Mouse (Mus musculus) CH12.LX (cell line): ENCODE measurements around the gene Vav1. TPM values are rescaled to one million over a fixed set of nuclear protein-coding genes. Genes with fewer than 3 reads are reported as not detected.

Experiments used
- DNase-seq: peaks from one replicate; pipeline ENCODE4 v3.0.0-alpha.2; 2013; ENCODE audit errors: extremely low read depth
- H3K27ac ChIP-seq: 2 replicates; pipeline ENCODE4 v1.5.1; 2012; ENCODE audit warnings: low read depth, mild to moderate bottlenecking, control low read depth, moderate library complexity; ENCODE audit not compliant: insufficient read depth
- H3K27me3 ChIP-seq: replicated peaks from 2 replicates; pipeline ENCODE3; 2012; ENCODE audit warnings: inconsistent platforms
- H3K36me3 ChIP-seq, 2 experiments: replicated peaks in 1 of 2; 2 replicates each; pipeline versions ENCODE3 to v1.6.1; 2012; ENCODE audit warnings: inconsistent platforms in 1 of 2, low read length in 1 of 2, mild to moderate bottlenecking in 1 of 2, mixed read lengths in 1 of 2, moderate library complexity in 1 of 2; ENCODE audit not compliant: control insufficient read depth in 1 of 2, insufficient read depth in 1 of 2
- H3K4me1 ChIP-seq, 2 experiments: 2 replicates each; pipeline ENCODE4 v1.6.1; 2012; ENCODE audit warnings: inconsistent platforms in 1 of 2, moderate library complexity in 1 of 2; ENCODE audit not compliant: insufficient read depth in 2 of 2, control insufficient read depth in 1 of 2
- H3K4me2 ChIP-seq: 2 replicates; pipeline ENCODE4 v1.6.1; 2012; ENCODE audit warnings: low read depth, mild to moderate bottlenecking, control low read depth; ENCODE audit not compliant: poor library complexity, insufficient read depth, severe bottlenecking
- H3K4me3 ChIP-seq, 3 experiments: fragments of 150-350 bp in 1 of 3; sonication (generic) in 1 of 3; replicated peaks in 1 of 3; 2 replicates each; pipeline versions ENCODE3 to v1.5.1; 2011 to 2012; ENCODE audit warnings: low read depth in 2 of 3, low read length in 2 of 3, mild to moderate bottlenecking in 2 of 3, moderate library complexity in 2 of 3, control low read depth in 1 of 3, improper control_type of control experiment in 1 of 3, inconsistent platforms in 1 of 3, mixed read lengths in 1 of 3; ENCODE audit not compliant: poor library complexity in 1 of 3
- H3K79me2 ChIP-seq: replicated peaks from 2 replicates; pipeline ENCODE4 v1.6.1; 2012; ENCODE audit warnings: mild to moderate bottlenecking, moderate library complexity; ENCODE audit not compliant: control insufficient read depth, poor library complexity, insufficient read depth, severe bottlenecking; ENCODE audit errors: extremely low read depth
- H3K9ac ChIP-seq: 2 replicates; pipeline ENCODE4 v1.6.1; 2012; ENCODE audit warnings: low read depth, mild to moderate bottlenecking, control low read depth, moderate library complexity; ENCODE audit not compliant: insufficient read depth
- H3K9me3 ChIP-seq: replicated peaks from 2 replicates; pipeline ENCODE3; 2012; ENCODE audit warnings: low read length, inconsistent platforms, mixed read lengths
- E2F4 ChIP-seq: IDR thresholded peaks from 2 replicates; pipeline ENCODE4 v1.6.1; 2011; ENCODE audit warnings: low read depth, low read length, improper control_type of control experiment; ENCODE audit not compliant: insufficient replicate concordance
- ELF1 ChIP-seq: IDR thresholded peaks from 2 replicates; pipeline ENCODE4 v1.6.1; 2014; ENCODE audit warnings: low read depth, mild to moderate bottlenecking, inconsistent platforms, low read length, improper control_type of control experiment
- ETS1 ChIP-seq: conservative IDR thresholded peaks from 2 replicates; pipeline ENCODE4 v1.6.1; 2012; ENCODE audit warnings: low read depth, mild to moderate bottlenecking, inconsistent platforms, low read length, improper control_type of control experiment, moderate library complexity
- IRF4 ChIP-seq: IDR thresholded peaks from 2 replicates; pipeline ENCODE4 v1.6.1; 2014; ENCODE audit warnings: low read depth, mild to moderate bottlenecking, inconsistent platforms, low read length, improper control_type of control experiment
- MAFK ChIP-seq: IDR thresholded peaks from 2 replicates; pipeline ENCODE4 v1.6.1; 2011; ENCODE audit warnings: low read length, improper control_type of control experiment; ENCODE audit not compliant: insufficient replicate concordance
- MAZ ChIP-seq: IDR thresholded peaks from 2 replicates; pipeline ENCODE4 v1.6.1; 2012; ENCODE audit warnings: low read depth, mild to moderate bottlenecking, inconsistent platforms, low read length, improper control_type of control experiment, moderate library complexity
- NELFE ChIP-seq: IDR thresholded peaks from 2 replicates; pipeline ENCODE4 v1.6.1; 2011; ENCODE audit warnings: low read depth, low read length, improper control_type of control experiment
- PAX5 ChIP-seq: IDR thresholded peaks from 2 replicates; pipeline ENCODE4 v1.6.1; 2012; ENCODE audit warnings: low read length, inconsistent platforms, mixed read lengths
- POLR2AphosphoS2 ChIP-seq: IDR thresholded peaks from 2 replicates; pipeline ENCODE4 v1.6.1; 2011; ENCODE audit warnings: low read depth, low read length, improper control_type of control experiment
- RAD21 ChIP-seq: IDR thresholded peaks from 2 replicates; pipeline ENCODE4 v1.6.1; 2011; ENCODE audit warnings: low read depth, mild to moderate bottlenecking, low read length, improper control_type of control experiment, moderate library complexity
- RCOR1 ChIP-seq: conservative IDR thresholded peaks from 2 replicates; pipeline ENCODE4 v1.6.1; 2012; ENCODE audit warnings: low read depth, mild to moderate bottlenecking, inconsistent platforms, low read length, improper control_type of control experiment
- SMC3 ChIP-seq: IDR thresholded peaks from 2 replicates; pipeline ENCODE4 v1.6.1; 2011; ENCODE audit warnings: low read depth, low read length, improper control_type of control experiment
- TBP ChIP-seq: conservative IDR thresholded peaks from 2 replicates; pipeline ENCODE4 v1.6.1; 2011; ENCODE audit warnings: low read depth, low read length, improper control_type of control experiment
- ZMIZ1 ChIP-seq: IDR thresholded peaks from 2 replicates; pipeline ENCODE4 v1.6.1; 2012; ENCODE audit warnings: low read depth, mild to moderate bottlenecking, inconsistent platforms, low read length, improper control_type of control experiment
- dilution Hi-C: fragments of 300-500 bp; cut with MboI; formaldehyde crosslinking; loops from 2 replicates; pipeline ENCODE4 v1.14.3; 2020; ENCODE audit warnings: low sequenced_read_pairs; ENCODE audit not compliant: extremely low pct_unique_long_range_greater_than_20kb, extremely low pct_ligation_motif_present
- in situ Hi-C: fragments of 300-500 bp; cut with MboI; formaldehyde crosslinking; loops from 3 replicates; pipeline ENCODE4 v1.14.3; 2019; ENCODE audit warnings: low sequenced_read_pairs, low pct_ligation_motif_present, low pct_unique_long_range_greater_than_20kb, mixed read lengths
- polyA plus RNA-seq: library from polyadenylated mRNA; unstranded; fragments of >175 nt; gene quantifications from 2 replicates; pipeline ENCODE4 v1.2.1, GENCODE M21; 2012; ENCODE audit warnings: low read depth; ENCODE audit not compliant: insufficient read length
- total RNA-seq, 2 experiments: library from RNA; depleted of rRNA; stranded (reverse); fragments of 300-350 nt in 1 of 2; fragments of >200 nt in 1 of 2; gene quantifications; 2 replicates each; pipeline ENCODE4 v1.2.3; 2012 to 2014

Gene Vav1
- total and polyA plus RNA-seq, 3 experiments, result 60.3 to 90.9 (median 84.3) TPM

- Histone ChIP-seq H3K9ac (no peak overlapping the region), H3K36me3 (peaks cover 28 to 41% of the 10 kb centered on the region in 2 experiments), H3K79me2 (no peaks in the 10 kb centered on the region), H3K4me2 (no peak overlapping the region), H3K9me3 (no peaks in the 10 kb centered on the region), H3K4me1 (peaks cover 0 to 11% of the 10 kb centered on the region in 2 experiments; a peak in 1 of 4 replicates), H3K27me3 (no peaks in the 10 kb centered on the region), H3K4me3 (no peak overlapping the region), H3K27ac (no peak overlapping the region)
- dilution Hi-C loops, result no loop called here
- TF ChIP-seq POLR2AphosphoS2, result no peak
- no peak for TF ChIP-seq NELFE
- no peak for TF ChIP-seq IRF4
- no peak for TF ChIP-seq ZMIZ1
- TF ChIP-seq MAFK, result no peak
- no peak for TF ChIP-seq E2F4
- no peak for TF ChIP-seq ELF1
- TF ChIP-seq SMC3, result no peak
- no peak for TF ChIP-seq RCOR1
- TF ChIP-seq ETS1, result no peak
- in situ Hi-C loops, result loop anchor here (10.0 to 25.0 kb wide), 3 partner anchors 86 to 336 kb away; partner anchors contain the start of genes Alkbh7, Clpp, Dennd1c and Gpr108
- no peak for DNase-seq
Observed at GRCm38 (mm10) chr17:57330993-57331392, 52.1 kb downstream of the Vav1 start.

GRCm38 (mm10) chr17:57332241-57332640 lies 53.3 kb downstream of the Vav1 start:
- peak; percentile 66 for DNase-seq
- peaks cover 20 to 31% of the 10 kb centered on the region in 2 experiments for H3K36me3 ChIP-seq
- dilution Hi-C loops (no loop called here), in situ Hi-C loops (loop anchor here (10.0 to 25.0 kb wide), 3 partner anchors 87 to 337 kb away; partner anchors contain the start of genes Alkbh7, Clpp, Dennd1c and Gpr108)
- peaks cover 0 to 15% of the 10 kb centered on the region in 2 experiments; a peak in 1 of 4 replicates for H3K4me1 ChIP-seq
- no peak overlapping the region for H3K27ac ChIP-seq
- no peak overlapping the region for H3K4me2 ChIP-seq
- H3K79me2 ChIP-seq, result no peaks in the 10 kb centered on the region
- no peaks in the 10 kb centered on the region for H3K27me3 ChIP-seq
- TF ChIP-seq ELF1 (no peak), RAD21 (no peak), ETS1 (no peak), TBP (no peak), MAZ (no peak), PAX5 (no peak)
- no peak overlapping the region for H3K9ac ChIP-seq
- H3K4me3 ChIP-seq, result no peak overlapping the region
- no peaks in the 10 kb centered on the region for H3K9me3 ChIP-seq
